Mouse (Mus musculus) left cerebral cortex, postnatal 10 days (tissue): ENCODE measurements at regions not wholly inside any gene's neighbourhood (a gene's known extent, or its start where the extent isn't known, plus 50 kb on each side); places are given as distances from the start of the nearest gene placed in this dataset.
"Not testable (repeated sequence)": the region's sequence is repeated elsewhere in the genome, so short reads cannot be mapped to it uniquely, and the experiment has no call there.

Experiments
- DNase-seq, 2 experiments: peaks; one replicate each; pipeline ENCODE4 v3.0.0; 2021 to 2022; ENCODE audit warnings: low spot score in 2 of 2, mixed read lengths in 1 of 2; ENCODE audit errors: extremely low spot score in 1 of 2
- intact Hi-C: fragments of 180-260 bp; cut with DNase I; formaldehyde crosslinking; loops from one replicate; pipeline ENCODE4 v1.15.1; 2025

GRCm38 (mm10) chr6:16365450-16365849 is 532.8 kb downstream of the Tfec start:
- no peak for DNase-seq
- intact Hi-C loops: loop anchor here (10.0 kb wide), 1 partner anchor 169 kb away; no protein-coding TSS in a partner anchor

GRCm38 (mm10) chr6:16362057-16362456 is 536.2 kb downstream of the Tfec start:
- DNase-seq: no peak
- intact Hi-C loops: loop anchor here (10.0 kb wide), 1 partner anchor 173 kb away; no protein-coding TSS in a partner anchor

- intact Hi-C loops: loop anchor here (10.0 kb wide), 1 partner anchor 175 kb away; no protein-coding TSS in a partner anchor
- not testable (repeated sequence) for DNase-seq
Measured at GRCm38 (mm10) chr6:16359881-16360711, 538.1 kb downstream of the Tfec start.

- intact Hi-C loops: no loop called here
- no peak for DNase-seq
Measured at GRCm38 (mm10) chr6:16359464-16359863, 538.8 kb downstream of the Tfec start.

- DNase-seq: no peak
- intact Hi-C loops: loop anchor here (10.0 kb wide), 1 partner anchor 471 kb away; no protein-coding TSS in a partner anchor
Measured at GRCm38 (mm10) chr6:16333638-16334037, 564.6 kb downstream of the Tfec start.

- intact Hi-C loops: loop anchor here (10.0 kb wide), 1 partner anchor 1420 kb away; no protein-coding TSS in a partner anchor
- no peak for DNase-seq
Measured at GRCm38 (mm10) chr6:16314305-16315010, 583.8 kb downstream of the Tfec start.

DNA sequence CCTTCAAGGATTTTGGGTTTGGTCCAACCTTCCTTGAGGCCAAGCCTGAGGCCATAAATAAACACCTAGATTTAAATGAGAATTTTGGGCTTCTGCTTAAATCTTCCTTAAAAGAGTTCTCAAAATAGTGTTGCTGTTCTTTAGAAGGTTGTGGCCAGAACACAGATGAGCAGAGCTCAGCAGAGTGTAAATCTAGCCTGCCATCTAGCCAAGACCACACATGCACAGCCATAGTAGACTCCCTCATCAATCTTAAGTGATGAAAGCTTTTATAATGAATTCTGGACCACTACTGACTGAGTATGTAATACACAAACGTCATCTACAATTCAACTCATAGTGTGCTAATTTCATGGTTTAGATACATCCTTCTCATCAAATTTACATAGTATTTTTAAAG is 585.3 kb downstream of the Tfec start:
- intact Hi-C loops: loop anchor here (10.0 kb wide), 1 partner anchor 1418 kb away; no protein-coding TSS in a partner anchor
- DNase-seq: no peak

- intact Hi-C loops: no loop called here
- DNase-seq: no peak
Measured at GRCm38 (mm10) chr6:16283328-16284072, 563.0 kb downstream of the Mdfic start.

GRCm38 (mm10) chr6:16281938-16282337 is 561.5 kb downstream of the Mdfic start:
- intact Hi-C loops: no loop called here
- no peak for DNase-seq
